Mouse (Mus musculus): ENCODE results near the gene Chat. TPM values are rescaled to one million over a fixed set of nuclear protein-coding genes. Genes with fewer than 3 reads are reported as not detected.
A peak's percentile ranks its signal among the peaks of the same experiment; 100 is the strongest.
"Not testable (repeated sequence)": the region's sequence is repeated elsewhere in the genome, so short reads cannot be mapped to it uniquely, and the experiment has no call there.

The Chat gene
- polyA plus RNA-seq, 1 experiment from 2014 or later: not detected

DNA sequence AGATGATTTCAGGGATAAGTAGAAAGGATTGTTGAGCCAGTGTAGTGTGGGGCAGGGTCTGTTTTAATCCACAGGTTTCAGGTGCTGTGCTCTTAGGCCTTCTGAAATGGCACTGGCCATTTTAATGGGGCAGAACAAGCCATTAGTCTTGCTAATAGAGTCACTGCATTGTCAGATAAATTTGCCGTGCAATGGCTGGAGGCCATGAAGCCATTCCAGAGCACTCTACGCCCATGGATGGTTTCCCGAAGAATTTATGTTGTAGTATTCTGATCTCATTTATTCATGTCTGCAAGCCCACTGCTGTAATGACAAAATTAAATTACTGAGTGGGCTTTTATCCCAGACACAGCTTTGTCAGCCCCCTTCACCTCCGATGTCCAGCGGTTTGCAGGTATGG, 55.7 kb downstream of the Chat start:
- Histone ChIP-seq H3K27me3 (ENCODE audit: control insufficient read depth, insufficient read depth, low read length) (no peaks in the 10 kb centered on the region), H3K4me1 (ENCODE audit: control insufficient read depth, insufficient read depth, low read length) (no peaks in the 10 kb centered on the region), H3K9ac (replicated peaks; ENCODE audit: low read length) (no peak overlapping the region), H3K4me3 (ENCODE audit: low read depth, low read length) (no peak overlapping the region), H3K36me3 (replicated peaks; ENCODE audit: control insufficient read depth, insufficient read depth, low read depth, low read length) (no peaks in the 10 kb centered on the region), H3K9me3 (replicated peaks; ENCODE audit: control insufficient read depth, low read length) (no peaks in the 10 kb centered on the region), H3K4me2 (ENCODE audit: low read depth, low read length) (no peak overlapping the region), H3K27ac (replicated peaks; ENCODE audit: low read depth, low read length) (no peak overlapping the region)
- DNase-seq (ENCODE audit: low spot score) (no peak), ATAC-seq (replicated peaks; ENCODE audit: insufficient number of reproducible peaks, low FRiP score, low TSS enrichment, low read depth) (no peak)
- 80% methylated on average over 5 of the region's 5 CpGs for WGBS

DNA sequence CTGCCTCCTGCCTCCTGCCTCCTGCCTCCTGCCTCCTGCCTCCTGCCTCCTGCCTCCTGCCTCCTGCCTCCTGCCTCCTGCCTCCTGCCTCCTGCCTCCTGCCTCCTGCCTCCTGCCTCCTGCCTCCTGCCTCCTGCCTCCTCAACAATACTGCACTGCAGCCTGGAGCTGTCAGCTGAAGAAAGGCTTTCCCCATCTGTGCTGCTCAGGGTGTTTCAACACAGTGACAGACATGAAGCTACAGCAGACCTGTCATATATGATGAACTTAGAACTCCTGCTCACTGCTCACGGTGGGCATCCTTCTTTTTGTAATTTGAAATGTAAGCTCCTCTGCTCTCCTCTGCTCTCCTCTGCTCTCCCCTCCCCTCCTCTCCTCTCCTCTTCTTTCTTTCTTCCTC, 60.4 kb downstream of the Chat start:
- not testable (repeated sequence) for ATAC-seq (replicated peaks; ENCODE audit: insufficient number of reproducible peaks, low FRiP score, low TSS enrichment, low read depth); DNase-seq (ENCODE audit: low spot score); H3K36me3 ChIP-seq (replicated peaks; ENCODE audit: control insufficient read depth, insufficient read depth, low read depth, low read length); H3K4me2 ChIP-seq (ENCODE audit: low read depth, low read length); H3K4me1 ChIP-seq (ENCODE audit: control insufficient read depth, insufficient read depth, low read length); H3K4me3 ChIP-seq (ENCODE audit: low read depth, low read length); H3K27ac ChIP-seq (replicated peaks; ENCODE audit: low read depth, low read length); H3K9ac ChIP-seq (replicated peaks; ENCODE audit: low read length); H3K27me3 ChIP-seq (ENCODE audit: control insufficient read depth, insufficient read depth, low read length); H3K9me3 ChIP-seq (replicated peaks; ENCODE audit: control insufficient read depth, low read length)
- 64% methylated on average over 1 of the region's 1 CpGs for WGBS

DNA sequence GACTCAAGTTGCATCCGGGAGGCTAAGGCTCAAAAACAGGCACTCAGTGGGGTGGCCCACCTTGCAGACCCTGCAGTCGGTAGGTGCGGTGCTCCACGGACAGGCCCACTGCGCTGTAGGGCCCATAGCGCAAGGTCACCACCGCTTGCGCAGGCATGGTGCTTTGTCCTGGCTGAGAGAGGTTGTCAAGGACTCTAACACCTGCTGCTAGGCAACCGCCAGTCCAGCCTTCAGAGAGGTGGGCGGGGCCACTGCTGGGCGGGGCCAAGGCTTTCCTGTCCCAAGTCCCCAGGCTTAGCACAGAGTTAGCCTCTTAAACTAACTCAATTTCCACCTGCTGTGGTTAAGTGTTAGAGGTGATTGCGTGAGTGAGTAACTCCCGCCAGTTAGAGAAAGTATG, 77.6 kb downstream of the Chat start, which contains the start of gene 1700024G13Rik:
Gene 1700024G13Rik, minus strand, starts transcription at position 196 of the 400 bp plus-strand sequence.
- under 1% methylated on average over 13 of the region's 13 CpGs for WGBS
- peak within 1 kb of the TSS; percentile 16; the same call in 1 of the 2 replicates for H3K4me2 ChIP-seq (ENCODE audit: low read depth, low read length)
- H3K9me3 ChIP-seq (replicated peaks; ENCODE audit: control insufficient read depth, low read length): no peaks in the 10 kb centered on the region
- H3K4me1 ChIP-seq (ENCODE audit: control insufficient read depth, insufficient read depth, low read length): no peaks in the 10 kb centered on the region
- no peak within 1 kb of the TSS for H3K9ac ChIP-seq (replicated peaks; ENCODE audit: low read length)
- no peak within 1 kb of the TSS for H3K27ac ChIP-seq (replicated peaks; ENCODE audit: low read depth, low read length)
- no peaks in the 10 kb centered on the region for H3K27me3 ChIP-seq (ENCODE audit: control insufficient read depth, insufficient read depth, low read length)
- peak; percentile 75 for ATAC-seq (replicated peaks; ENCODE audit: insufficient number of reproducible peaks, low FRiP score, low TSS enrichment, low read depth)
- no peak within 1 kb of the TSS for H3K4me3 ChIP-seq (ENCODE audit: low read depth, low read length)
- peak; percentile 83 for DNase-seq (ENCODE audit: low spot score)
- H3K36me3 ChIP-seq (replicated peaks; ENCODE audit: control insufficient read depth, insufficient read depth, low read depth, low read length): no peaks in the 10 kb centered on the region

DNA sequence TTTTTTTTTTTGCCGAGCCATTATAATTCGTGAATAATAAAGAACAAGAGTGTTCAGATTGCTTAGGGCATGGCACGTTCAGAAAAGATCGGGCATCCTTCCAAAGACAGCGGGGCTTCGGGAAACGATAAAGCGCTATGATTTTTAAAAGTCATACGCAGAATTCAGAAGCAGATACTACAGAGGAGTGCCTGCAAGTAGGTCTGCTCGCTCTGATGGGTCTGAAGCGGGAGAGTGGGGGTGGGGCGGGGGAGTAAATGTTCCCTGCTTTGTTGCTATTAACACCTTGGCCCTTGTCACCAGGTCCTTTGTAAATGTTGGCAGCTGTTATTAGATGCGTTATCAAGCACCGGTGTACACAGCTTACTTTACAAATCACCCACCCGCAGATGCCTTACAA, 84.2 kb downstream of the Chat start:
- WGBS: 56% methylated on average over 15 of the region's 15 CpGs

DNA sequence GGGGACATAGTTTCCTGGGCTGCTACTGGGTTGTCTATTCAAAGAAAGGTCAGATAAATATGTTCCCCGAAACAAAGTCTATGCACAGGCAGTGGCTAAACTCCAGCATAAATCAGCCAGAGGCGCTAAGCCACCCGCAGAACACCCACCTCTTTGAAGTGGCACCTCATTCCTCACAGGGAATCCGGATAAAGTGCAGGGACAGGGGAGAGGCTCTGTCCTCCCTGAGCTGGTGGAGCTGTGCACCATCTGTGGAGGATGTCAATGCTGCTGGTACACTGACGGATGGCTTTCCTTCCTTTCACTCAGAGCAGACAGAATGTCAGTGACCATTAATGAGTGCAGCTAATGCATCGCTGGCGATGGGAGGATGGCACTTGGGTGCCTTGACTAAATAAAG, 84.7 kb downstream of the Chat start:
- H3K4me2 ChIP-seq (ENCODE audit: low read depth, low read length): no peak overlapping the region
- H3K9me3 ChIP-seq (replicated peaks; ENCODE audit: control insufficient read depth, low read length): no peaks in the 10 kb centered on the region
- no peak for DNase-seq (ENCODE audit: low spot score)
- H3K27me3 ChIP-seq (ENCODE audit: control insufficient read depth, insufficient read depth, low read length): no peaks in the 10 kb centered on the region
- ATAC-seq (replicated peaks; ENCODE audit: insufficient number of reproducible peaks, low FRiP score, low TSS enrichment, low read depth): no peak
- H3K36me3 ChIP-seq (replicated peaks; ENCODE audit: control insufficient read depth, insufficient read depth, low read depth, low read length): no peaks in the 10 kb centered on the region
- H3K27ac ChIP-seq (replicated peaks; ENCODE audit: low read depth, low read length): no peak overlapping the region
- WGBS: 33% methylated on average over 7 of the region's 7 CpGs
- H3K4me3 ChIP-seq (ENCODE audit: low read depth, low read length): no peak overlapping the region
- no peak overlapping the region for H3K9ac ChIP-seq (replicated peaks; ENCODE audit: low read length)
- H3K4me1 ChIP-seq (ENCODE audit: control insufficient read depth, insufficient read depth, low read length): no peaks in the 10 kb centered on the region; the same call in 1 of the 2 replicates

More for the DNA sequence above, 84.2 kb downstream of the Chat start:
- Histone ChIP-seq H3K36me3 (replicated peaks; ENCODE audit: control insufficient read depth, insufficient read depth, low read depth, low read length) (no peaks in the 10 kb centered on the region), H3K9ac (replicated peaks; ENCODE audit: low read length) (no peak overlapping the region), H3K4me1 (ENCODE audit: control insufficient read depth, insufficient read depth, low read length) (no peaks in the 10 kb centered on the region; the same call in 1 of the 2 replicates), H3K27me3 (ENCODE audit: control insufficient read depth, insufficient read depth, low read length) (no peaks in the 10 kb centered on the region), H3K4me2 (ENCODE audit: low read depth, low read length) (no peak overlapping the region), H3K9me3 (replicated peaks; ENCODE audit: control insufficient read depth, low read length) (no peaks in the 10 kb centered on the region), H3K4me3 (ENCODE audit: low read depth, low read length) (no peak overlapping the region), H3K27ac (replicated peaks; ENCODE audit: low read depth, low read length) (no peak overlapping the region)
- ATAC-seq (replicated peaks; ENCODE audit: insufficient number of reproducible peaks, low FRiP score, low TSS enrichment, low read depth) (no peak), DNase-seq (ENCODE audit: low spot score) (no peak)

DNA sequence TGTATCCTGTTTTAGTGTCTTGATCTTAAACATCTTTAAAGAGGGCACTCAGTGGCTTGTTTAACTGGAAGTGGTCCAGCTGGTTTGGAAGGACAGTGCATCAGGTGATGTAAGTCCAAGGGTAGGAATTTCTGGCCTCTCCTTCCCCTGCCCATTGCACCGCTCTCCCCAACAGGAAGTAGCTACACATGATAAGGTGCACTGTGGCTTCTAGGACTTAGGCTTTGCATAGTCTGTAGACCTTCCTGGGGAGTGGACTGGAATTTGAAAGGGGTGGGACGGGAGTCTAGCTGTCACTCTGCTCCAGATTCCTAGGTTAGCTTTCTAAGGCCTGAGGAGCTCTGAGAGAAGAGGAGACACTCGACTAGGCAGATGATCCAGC, 85.7 kb downstream of the Chat start:
- Histone ChIP-seq H3K36me3 (replicated peaks; ENCODE audit: control insufficient read depth, insufficient read depth, low read depth, low read length) (no peaks in the 10 kb centered on the region), H3K27ac (replicated peaks; ENCODE audit: low read depth, low read length) (no peak overlapping the region), H3K4me2 (ENCODE audit: low read depth, low read length) (no peak overlapping the region), H3K9me3 (replicated peaks; ENCODE audit: control insufficient read depth, low read length) (no peaks in the 10 kb centered on the region), H3K4me3 (ENCODE audit: low read depth, low read length) (no peak overlapping the region), H3K9ac (replicated peaks; ENCODE audit: low read length) (no peak overlapping the region), H3K27me3 (ENCODE audit: control insufficient read depth, insufficient read depth, low read length) (no peaks in the 10 kb centered on the region), H3K4me1 (ENCODE audit: control insufficient read depth, insufficient read depth, low read length) (no peaks in the 10 kb centered on the region; the same call in 1 of the 2 replicates)
- ATAC-seq (replicated peaks; ENCODE audit: insufficient number of reproducible peaks, low FRiP score, low TSS enrichment, low read depth): no peak
- no peak for DNase-seq (ENCODE audit: low spot score)
- WGBS: 29% methylated on average over 3 of the region's 3 CpGs

DNA sequence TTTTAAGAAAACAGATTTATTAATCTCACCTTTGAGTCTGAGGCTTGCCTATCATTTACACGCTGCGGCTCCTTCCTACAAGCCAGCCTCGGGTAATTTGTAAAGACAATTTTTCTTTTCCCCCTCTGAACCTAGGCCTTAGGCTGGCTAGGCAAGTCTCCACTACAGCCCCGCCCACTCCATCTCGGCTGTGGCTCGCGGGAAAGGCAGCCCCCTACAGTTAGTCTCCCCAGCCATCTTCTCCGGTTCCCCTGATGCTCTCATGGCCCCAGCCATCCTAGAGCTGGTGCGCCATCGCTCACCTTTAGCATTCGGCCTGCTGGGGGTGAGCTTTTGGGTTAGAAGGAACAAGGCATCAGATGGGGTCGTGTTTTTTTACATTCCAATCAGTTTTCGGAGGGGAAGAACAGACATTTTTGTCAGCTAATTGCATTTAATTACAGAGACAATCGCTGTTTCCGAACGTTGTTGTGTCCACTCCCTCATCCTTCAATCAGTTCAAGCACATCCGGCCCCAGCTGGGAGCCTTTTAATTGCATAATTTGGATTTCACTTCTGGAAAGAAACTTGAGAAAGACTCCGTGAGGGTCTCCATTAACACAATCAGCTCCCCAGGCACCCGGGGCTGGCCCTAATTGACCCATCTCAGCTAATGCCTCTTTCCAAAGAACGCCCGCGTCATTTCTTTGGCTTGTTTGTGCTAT, 86.2 kb downstream of the Chat start:
- Histone ChIP-seq H3K36me3 (replicated peaks; ENCODE audit: control insufficient read depth, insufficient read depth, low read depth, low read length) (no peaks in the 10 kb centered on the region), H3K9ac (replicated peaks; ENCODE audit: low read length) (no peak overlapping the region), H3K4me3 (ENCODE audit: low read depth, low read length) (no peak overlapping the region), H3K4me1 (ENCODE audit: control insufficient read depth, insufficient read depth, low read length) (no peaks in the 10 kb centered on the region; the same call in 1 of the 2 replicates), H3K27ac (replicated peaks; ENCODE audit: low read depth, low read length) (no peak overlapping the region), H3K4me2 (ENCODE audit: low read depth, low read length) (0 out of 2 replicates have a peak overlapping the region, but pooled peaks have one; percentile 3), H3K27me3 (ENCODE audit: control insufficient read depth, insufficient read depth, low read length) (no peaks in the 10 kb centered on the region), H3K9me3 (replicated peaks; ENCODE audit: control insufficient read depth, low read length) (no peaks in the 10 kb centered on the region)
- ATAC-seq (replicated peaks; ENCODE audit: insufficient number of reproducible peaks, low FRiP score, low TSS enrichment, low read depth) (no peak), DNase-seq (ENCODE audit: low spot score) (peak; percentile 65)
- WGBS: 6% methylated on average over 22 of the region's 22 CpGs

DNA sequence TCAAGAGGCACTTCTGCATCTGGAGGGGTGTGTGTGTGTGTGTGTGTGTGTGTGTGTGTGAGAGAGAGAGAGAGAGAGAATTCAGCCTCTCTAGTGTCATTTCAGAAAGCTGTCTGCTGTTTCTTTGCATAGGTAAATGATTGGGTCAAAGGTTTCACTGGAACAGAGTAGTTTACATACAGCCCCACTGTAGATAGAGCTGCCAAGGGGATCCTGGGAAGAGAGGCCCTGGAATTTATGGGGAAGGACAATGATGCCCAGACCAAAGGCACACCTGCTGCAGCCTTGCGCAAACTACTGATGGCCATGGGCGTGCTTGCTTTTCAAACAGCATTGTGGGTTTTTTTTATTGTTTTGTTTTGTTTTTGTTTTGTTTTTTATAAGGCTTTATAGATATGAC, 93.3 kb downstream of the Chat start:
- no peaks in the 10 kb centered on the region for H3K36me3 ChIP-seq (replicated peaks; ENCODE audit: control insufficient read depth, insufficient read depth, low read depth, low read length)
- no peak overlapping the region for H3K4me2 ChIP-seq (ENCODE audit: low read depth, low read length)
- no peak overlapping the region for H3K27ac ChIP-seq (replicated peaks; ENCODE audit: low read depth, low read length)
- ATAC-seq (replicated peaks; ENCODE audit: insufficient number of reproducible peaks, low FRiP score, low TSS enrichment, low read depth) (no peak), DNase-seq (ENCODE audit: low spot score) (no peak)
- no peak overlapping the region for H3K4me3 ChIP-seq (ENCODE audit: low read depth, low read length)
- no peaks in the 10 kb centered on the region for H3K9me3 ChIP-seq (replicated peaks; ENCODE audit: control insufficient read depth, low read length)
- no peak overlapping the region for H3K9ac ChIP-seq (replicated peaks; ENCODE audit: low read length)
- WGBS: 90% methylated on average over 2 of the region's 2 CpGs
- no peaks in the 10 kb centered on the region for H3K27me3 ChIP-seq (ENCODE audit: control insufficient read depth, insufficient read depth, low read length)
- no peaks in the 10 kb centered on the region for H3K4me1 ChIP-seq (ENCODE audit: control insufficient read depth, insufficient read depth, low read length)
